Mouse (Mus musculus): ENCODE data around the gene Mast4. TPM values are rescaled to one million over a fixed set of nuclear protein-coding genes. Genes with fewer than 3 reads are reported as not detected.

The Mast4 gene
- polyA plus RNA-seq, 1 experiment from 2014 or later, result 15.2 TPM

GRCm38 (mm10) chr13:103127594-103127993 is 206.7 kb downstream of the Mast4 start:
- H3K36me3 ChIP-seq (ENCODE audit: poor library complexity, severe bottlenecking), result no peaks in the 10 kb centered on the region
- peak; percentile 57; the same call in 1 of the 2 replicates for ATAC-seq
- H3K9ac ChIP-seq, result no peak overlapping the region
- H3K27me3 ChIP-seq, result no peaks in the 10 kb centered on the region
- no peak overlapping the region for H3K27ac ChIP-seq
- 0 out of 2 replicates have a peak, but pooled peaks cover 9% of the 10 kb centered on the region for H3K4me1 ChIP-seq
- no peak overlapping the region for H3K4me3 ChIP-seq
- WGBS, result 78% methylated on average over 5 of the region's 5 CpGs
- H3K9me3 ChIP-seq (replicated peaks), result no peaks in the 10 kb centered on the region
- H3K4me2 ChIP-seq, result no peak overlapping the region

DNA sequence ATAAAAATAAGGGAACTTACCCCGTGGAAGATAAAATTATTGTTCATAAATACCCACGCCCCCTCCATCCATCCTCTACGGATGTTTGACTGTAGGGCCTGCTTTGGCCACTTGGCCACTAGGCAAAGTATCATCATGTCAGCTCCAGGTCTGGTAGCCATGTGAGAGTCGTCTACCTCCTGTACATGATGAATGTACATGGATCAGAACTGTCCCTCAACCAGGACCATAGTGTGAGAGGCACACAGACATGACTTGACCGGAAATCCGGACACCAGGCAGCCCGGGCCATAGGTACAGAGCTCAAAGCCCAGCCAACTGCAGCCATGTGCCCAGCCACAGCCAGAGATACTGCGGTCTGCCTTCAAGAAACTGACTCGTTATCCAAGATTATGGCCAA is 210.6 kb downstream of the Mast4 start:
- no peaks in the 10 kb centered on the region for H3K36me3 ChIP-seq (ENCODE audit: poor library complexity, severe bottlenecking)
- H3K4me2 ChIP-seq, result no peak overlapping the region
- H3K27ac ChIP-seq, result no peak overlapping the region
- ATAC-seq, result no peak
- H3K4me1 ChIP-seq, result peaks cover 13% of the 10 kb centered on the region
- no peak overlapping the region for H3K4me3 ChIP-seq
- no peaks in the 10 kb centered on the region for H3K27me3 ChIP-seq
- H3K9ac ChIP-seq, result no peak overlapping the region
- WGBS, result 91% methylated on average over 9 of the region's 9 CpGs
- H3K9me3 ChIP-seq (replicated peaks), result no peaks in the 10 kb centered on the region

DNA sequence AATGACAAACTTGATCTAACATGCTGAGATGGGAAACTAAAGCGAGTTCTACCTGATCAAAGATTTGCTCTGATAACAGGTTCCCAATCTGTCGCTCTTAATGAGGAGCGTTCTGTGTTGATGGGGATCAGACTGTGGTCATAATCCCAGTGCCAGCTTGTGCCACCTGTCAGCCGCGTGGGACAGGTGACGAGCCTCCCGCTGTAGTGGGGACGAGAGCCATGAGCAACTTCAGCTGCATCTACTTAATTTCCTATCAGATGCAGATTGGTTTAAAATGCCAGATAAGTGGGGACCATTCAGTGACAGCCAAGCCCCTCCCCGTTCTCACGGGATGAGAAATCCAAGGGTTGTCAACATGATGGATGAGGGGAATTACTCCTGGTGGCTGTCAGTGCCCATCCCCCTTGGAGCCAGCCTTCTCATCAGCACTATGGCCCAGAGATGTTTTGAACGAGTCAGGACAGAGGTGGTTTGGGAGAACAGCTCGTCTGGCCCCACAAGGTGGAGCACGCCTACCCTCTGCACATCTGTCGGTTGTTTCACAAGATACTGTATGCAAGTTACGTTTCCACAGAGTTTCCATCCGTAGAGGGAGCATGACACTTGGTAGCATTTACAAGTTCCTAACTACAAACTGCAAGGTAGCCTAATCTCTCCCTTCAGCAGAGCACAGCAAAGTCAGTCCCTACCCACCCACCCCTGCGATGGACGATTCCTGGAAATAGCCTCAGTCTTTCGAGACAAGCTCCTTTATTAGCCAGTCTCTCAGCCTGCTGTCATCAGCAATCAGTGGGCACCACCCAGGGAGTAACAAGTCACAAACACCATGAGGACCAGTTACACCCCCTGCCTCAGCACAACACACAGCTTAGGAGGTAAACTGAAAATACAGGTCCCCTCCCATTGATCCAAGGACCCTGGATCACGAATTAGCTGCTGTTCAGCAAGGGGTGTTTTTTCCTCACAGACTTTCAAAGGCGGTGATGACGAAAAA is 212.2 kb downstream of the Mast4 start:
- no peak overlapping the region for H3K9ac ChIP-seq
- ATAC-seq, result peak; percentile 60; the same call in 1 of the 2 replicates
- peaks cover 13% of the 10 kb centered on the region for H3K4me1 ChIP-seq
- 60% methylated on average over 22 of the region's 22 CpGs for WGBS
- H3K4me3 ChIP-seq, result no peak overlapping the region
- H3K27me3 ChIP-seq, result no peaks in the 10 kb centered on the region
- no peaks in the 10 kb centered on the region for H3K9me3 ChIP-seq (replicated peaks)
- H3K27ac ChIP-seq, result no peak overlapping the region
- no peak overlapping the region for H3K4me2 ChIP-seq
- H3K36me3 ChIP-seq (ENCODE audit: poor library complexity, severe bottlenecking), result no peaks in the 10 kb centered on the region

- no peaks in the 10 kb centered on the region for H3K9me3 ChIP-seq (replicated peaks)
- H3K9ac ChIP-seq, result peak overlapping the region; percentile 52
- no peaks in the 10 kb centered on the region for H3K27me3 ChIP-seq
- peak overlapping the region; percentile 46 for H3K4me2 ChIP-seq
- ATAC-seq, result peak; percentile 84
- peaks cover 8% of the 10 kb centered on the region for H3K4me1 ChIP-seq
- WGBS, result 4% methylated on average over 7 of the region's 7 CpGs
- no peak overlapping the region for H3K4me3 ChIP-seq
- peak overlapping the region; percentile 51; the same call in 1 of the 2 replicates for H3K27ac ChIP-seq
- no peaks in the 10 kb centered on the region for H3K36me3 ChIP-seq (ENCODE audit: poor library complexity, severe bottlenecking)
Observed at GRCm38 (mm10) chr13:103120669-103121131, 213.6 kb downstream of the Mast4 start.

- WGBS, result 92% methylated on average over 9 of the region's 9 CpGs
- ATAC-seq, result no peak
- no peaks in the 10 kb centered on the region for H3K9me3 ChIP-seq (replicated peaks)
- no peak overlapping the region for H3K27ac ChIP-seq
- no peak overlapping the region for H3K4me3 ChIP-seq
- H3K4me2 ChIP-seq, result no peak overlapping the region
- H3K27me3 ChIP-seq, result no peaks in the 10 kb centered on the region
- H3K9ac ChIP-seq, result no peak overlapping the region
- H3K4me1 ChIP-seq, result peaks cover 8% of the 10 kb centered on the region
- no peaks in the 10 kb centered on the region for H3K36me3 ChIP-seq (ENCODE audit: poor library complexity, severe bottlenecking)
Observed at GRCm38 (mm10) chr13:103119728-103120127, 214.6 kb downstream of the Mast4 start.

GRCm38 (mm10) chr13:103115116-103115515 is 219.2 kb downstream of the Mast4 start:
- no peaks in the 10 kb centered on the region for H3K36me3 ChIP-seq (ENCODE audit: poor library complexity, severe bottlenecking)
- WGBS, result 82% methylated on average over 4 of the region's 4 CpGs
- no peaks in the 10 kb centered on the region for H3K27me3 ChIP-seq
- H3K4me3 ChIP-seq, result no peak overlapping the region
- H3K9me3 ChIP-seq (replicated peaks), result no peaks in the 10 kb centered on the region
- no peak overlapping the region for H3K27ac ChIP-seq
- ATAC-seq, result no peak
- peaks cover 8% of the 10 kb centered on the region for H3K4me1 ChIP-seq
- H3K9ac ChIP-seq, result no peak overlapping the region
- no peak overlapping the region for H3K4me2 ChIP-seq

DNA sequence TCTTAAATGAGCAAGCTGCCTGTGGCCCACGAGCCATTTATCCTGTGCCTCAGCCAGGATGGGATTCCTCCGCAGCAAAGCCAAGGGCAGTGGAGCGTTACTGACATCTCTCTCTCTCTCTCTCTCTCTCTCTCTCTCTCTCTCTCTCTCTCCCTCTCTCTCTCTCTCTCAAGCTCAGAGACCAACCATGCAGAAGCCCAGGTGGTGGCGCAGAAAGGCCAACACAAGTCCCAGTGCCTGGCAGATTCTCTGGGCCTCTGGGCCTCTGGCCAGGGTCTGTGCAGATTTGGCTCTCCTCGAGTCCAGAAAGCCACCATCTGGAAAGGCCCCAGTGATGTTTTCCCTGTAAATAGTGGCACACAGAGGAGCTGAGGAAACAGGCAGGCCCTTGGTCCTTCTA is 220.0 kb downstream of the Mast4 start:
- Histone ChIP-seq H3K27ac (no peak overlapping the region), H3K9me3 (replicated peaks) (no peaks in the 10 kb centered on the region), H3K4me3 (no peak overlapping the region), H3K27me3 (no peaks in the 10 kb centered on the region), H3K4me1 (peaks cover 8% of the 10 kb centered on the region), H3K4me2 (no peak overlapping the region), H3K36me3 (ENCODE audit: poor library complexity, severe bottlenecking) (no peaks in the 10 kb centered on the region), H3K9ac (no peak overlapping the region)
- peak; percentile 55 for ATAC-seq
- WGBS, result 20% methylated on average over 5 of the region's 5 CpGs

- no peaks in the 10 kb centered on the region for H3K27me3 ChIP-seq
- no peak overlapping the region for H3K4me2 ChIP-seq
- peaks cover 8% of the 10 kb centered on the region for H3K4me1 ChIP-seq
- peak; percentile 64 for ATAC-seq
- no peaks in the 10 kb centered on the region for H3K36me3 ChIP-seq (ENCODE audit: poor library complexity, severe bottlenecking)
- no peak overlapping the region for H3K27ac ChIP-seq
- WGBS, result 34% methylated on average over 10 of the region's 10 CpGs
- no peak overlapping the region for H3K9ac ChIP-seq
- no peaks in the 10 kb centered on the region for H3K9me3 ChIP-seq (replicated peaks)
- no peak overlapping the region for H3K4me3 ChIP-seq
Observed at GRCm38 (mm10) chr13:103109872-103110271, 224.4 kb downstream of the Mast4 start.

- Histone ChIP-seq H3K9me3 (replicated peaks) (no peaks in the 10 kb centered on the region), H3K4me1 (no peaks in the 10 kb centered on the region), H3K27me3 (no peaks in the 10 kb centered on the region), H3K4me3 (no peak overlapping the region), H3K9ac (no peak overlapping the region), H3K27ac (no peak overlapping the region), H3K4me2 (no peak overlapping the region), H3K36me3 (ENCODE audit: poor library complexity, severe bottlenecking) (no peaks in the 10 kb centered on the region)
- ATAC-seq, result no peak
- whole genome bisulfite sequencing, result 90% methylated on average over 5 of the region's 5 CpGs
Observed at GRCm38 (mm10) chr13:103107362-103107761, 226.9 kb downstream of the Mast4 start.

DNA sequence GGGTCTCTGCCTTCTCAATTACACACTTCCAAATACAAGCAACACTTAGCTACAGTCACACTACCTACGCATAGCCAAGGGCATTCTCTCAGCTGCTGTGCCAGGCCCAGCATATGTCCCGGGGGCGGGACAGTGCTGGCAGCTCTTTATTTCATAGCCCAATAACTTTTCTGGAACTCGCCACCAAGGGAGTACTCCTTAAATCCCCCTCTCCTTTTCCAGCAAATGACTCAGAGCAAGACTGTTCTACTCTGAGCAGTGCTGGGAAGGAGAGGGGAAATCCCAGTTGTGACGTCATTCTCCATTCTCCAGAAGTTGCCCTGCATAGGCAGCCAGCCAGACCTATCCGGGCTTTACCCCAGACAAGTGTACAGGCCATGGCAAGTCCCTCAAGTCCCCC is 231.7 kb downstream of the Mast4 start:
- H3K27me3 ChIP-seq, result peaks cover 5% of the 10 kb centered on the region; the same call in 1 of the 2 replicates
- H3K9ac ChIP-seq, result no peak overlapping the region
- 73% methylated on average over 6 of the region's 6 CpGs for WGBS
- no peak overlapping the region for H3K4me2 ChIP-seq
- H3K9me3 ChIP-seq (replicated peaks), result no peaks in the 10 kb centered on the region
- no peak overlapping the region for H3K4me3 ChIP-seq
- ATAC-seq, result no peak
- H3K36me3 ChIP-seq (ENCODE audit: poor library complexity, severe bottlenecking), result no peaks in the 10 kb centered on the region
- H3K27ac ChIP-seq, result no peak overlapping the region
- no peaks in the 10 kb centered on the region for H3K4me1 ChIP-seq

DNA sequence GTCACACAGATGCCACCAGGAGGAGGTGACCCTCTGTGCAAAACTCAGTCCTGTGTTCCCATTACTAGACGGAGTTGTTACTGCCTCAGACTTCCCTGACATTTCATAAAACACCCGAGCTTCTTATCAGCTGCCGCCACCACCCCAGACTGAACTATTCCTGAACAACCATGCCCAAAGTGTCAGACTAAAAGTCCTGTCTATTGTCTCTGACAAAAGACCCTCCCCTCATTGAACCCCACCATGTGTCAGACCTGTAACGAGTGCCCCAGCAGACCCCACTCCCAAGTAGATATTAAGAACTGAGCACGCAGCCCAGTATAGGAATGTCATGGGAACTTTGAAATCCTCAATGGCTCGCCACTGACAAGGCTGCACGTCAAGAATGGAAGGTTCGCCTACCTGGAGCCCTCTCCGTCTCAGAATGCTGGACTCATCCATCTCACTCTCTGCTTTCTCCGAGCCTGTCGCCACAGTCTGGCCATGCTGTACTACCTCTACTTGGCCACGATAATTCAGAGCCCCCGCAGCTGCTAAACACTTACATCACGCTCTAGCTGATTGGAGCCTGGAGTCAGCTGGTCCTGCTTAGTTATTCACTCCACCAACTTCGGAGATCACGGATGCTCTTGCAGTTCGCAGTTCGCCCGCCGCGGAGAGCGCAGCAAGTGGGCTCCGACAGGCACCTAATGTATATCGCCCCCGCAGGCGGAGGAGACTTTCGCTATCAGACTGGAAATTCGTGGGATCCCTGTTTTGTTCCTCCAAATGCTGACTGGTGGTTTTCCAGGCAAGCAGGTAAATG is 237.7 kb downstream of the Mast4 start:
- H3K4me1 ChIP-seq, result peaks cover 9% of the 10 kb centered on the region
- H3K4me2 ChIP-seq, result peak overlapping the region; percentile 80
- 6% methylated on average over 28 of the region's 28 CpGs for WGBS
- H3K9me3 ChIP-seq (replicated peaks), result no peaks in the 10 kb centered on the region
- H3K9ac ChIP-seq, result peak overlapping the region; percentile 39
- no peaks in the 10 kb centered on the region for H3K36me3 ChIP-seq (ENCODE audit: poor library complexity, severe bottlenecking)
- H3K4me3 ChIP-seq, result peak overlapping the region; percentile 42
- ATAC-seq, result peak; percentile 97
- no peak overlapping the region for H3K27ac ChIP-seq
- peaks cover 8% of the 10 kb centered on the region; the same call in 1 of the 2 replicates for H3K27me3 ChIP-seq

- H3K36me3 ChIP-seq (ENCODE audit: poor library complexity, severe bottlenecking), result no peaks in the 10 kb centered on the region
- H3K4me2 ChIP-seq, result no peak overlapping the region
- H3K9ac ChIP-seq, result no peak overlapping the region
- H3K27me3 ChIP-seq, result peaks cover 8% of the 10 kb centered on the region; the same call in 1 of the 2 replicates
- peaks cover 9% of the 10 kb centered on the region for H3K4me1 ChIP-seq
- H3K4me3 ChIP-seq, result no peak overlapping the region
- 54% methylated on average over 7 of the region's 7 CpGs for WGBS
- no peaks in the 10 kb centered on the region for H3K9me3 ChIP-seq (replicated peaks)
- no peak overlapping the region for H3K27ac ChIP-seq
- ATAC-seq, result no peak
Observed at GRCm38 (mm10) chr13:103095491-103095890, 238.8 kb downstream of the Mast4 start.
